Comparison of ENCODE assay signal across 33 mouse cellular contexts in the genomic region with DNA sequence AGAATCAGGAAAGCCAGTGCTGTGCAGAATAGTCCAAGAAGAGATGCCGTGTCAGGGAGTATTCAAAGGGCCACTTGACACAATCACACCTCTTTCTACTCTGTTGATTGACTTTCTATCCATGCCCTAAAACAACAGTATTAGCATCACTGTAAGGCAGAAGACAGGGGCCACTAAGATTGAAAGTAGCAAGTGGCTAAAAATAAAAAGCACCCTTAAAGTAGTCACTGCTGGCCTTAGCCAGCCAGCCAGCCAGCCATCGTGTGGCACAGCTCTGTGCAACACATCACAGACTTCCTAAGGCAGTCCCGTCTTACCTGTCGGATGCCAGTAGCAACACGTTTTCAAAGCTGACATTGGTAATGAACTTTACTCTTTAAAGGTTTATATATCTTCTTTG.
"Had no signal": no experiment of that assay in that cellular context is flagged by ENCODE, and none has a peak within 500 bp of the region (broad histone marks: within the 10 kb centered on the region; RNA-seq: fewer than 3 reads in every experiment).

No protein-coding gene starts in this region.

- H3K4me2 ChIP-seq: limb, embryonic 12.5 days; limb, embryonic 13.5 days; limb, embryonic 15.5 days; liver, embryonic 11.5 days; liver, embryonic 12.5 days; liver, embryonic 13.5 days; liver, embryonic 15.5 days; lung, embryonic 14.5 days; lung, embryonic 15.5 days; midbrain, embryonic 11.5 days; midbrain, embryonic 12.5 days; midbrain, embryonic 13.5 days; midbrain, embryonic 15.5 days; neural tube, embryonic 12.5 days; neural tube, embryonic 13.5 days had no signal

- H3K27ac ChIP-seq: limb, embryonic 10.5 days; limb, embryonic 12.5 days; limb, embryonic 13.5 days; limb, embryonic 15.5 days; liver, embryonic 12.5 days; liver, embryonic 13.5 days; liver, embryonic 14.5 days; liver, embryonic 15.5 days; lung, embryonic 15.5 days; macrophage; midbrain, embryonic 10.5 days; midbrain, embryonic 12.5 days; midbrain, embryonic 13.5 days; midbrain, embryonic 15.5 days; neural tube, embryonic 12.5 days; neural tube, embryonic 13.5 days had no signal

- H3K9ac ChIP-seq: limb, embryonic 12.5 days; limb, embryonic 13.5 days; limb, embryonic 15.5 days; liver, embryonic 12.5 days; liver, embryonic 13.5 days; liver, embryonic 14.5 days; liver, embryonic 15.5 days; liver, postnatal 0 days; lung, embryonic 14.5 days; lung, embryonic 15.5 days; midbrain, embryonic 12.5 days; midbrain, embryonic 13.5 days; midbrain, embryonic 15.5 days; neural tube, embryonic 12.5 days; neural tube, embryonic 13.5 days had no signal

- H3K36me3 ChIP-seq: limb, embryonic 10.5 days; limb, embryonic 12.5 days; limb, embryonic 13.5 days; limb, embryonic 15.5 days; liver, embryonic 12.5 days; liver, embryonic 13.5 days; liver, embryonic 15.5 days; lung, embryonic 15.5 days; midbrain, embryonic 10.5 days; midbrain, embryonic 12.5 days; midbrain, embryonic 13.5 days; midbrain, embryonic 15.5 days; neural tube, embryonic 12.5 days; neural tube, embryonic 13.5 days had no signal

- DNase-seq: left cerebral cortex, postnatal 4 days; liver; liver, embryonic 13.5 days; liver, postnatal 0 days; lung, adult 18-20 months; lung, adult 2 months; lung, embryonic 14.5 days; lung, postnatal 10 days; lung, postnatal 14 days; lung, postnatal 36 days; lung, postnatal 4 days; midbrain, embryonic 14.5 days had no signal

- H3K9me3 ChIP-seq: limb, embryonic 10.5 days; limb, embryonic 12.5 days; limb, embryonic 13.5 days; limb, embryonic 15.5 days; liver, embryonic 12.5 days; liver, embryonic 13.5 days; liver, embryonic 15.5 days; lung, embryonic 15.5 days; megakaryocyte, embryonic 14.5 days; midbrain, embryonic 10.5 days; midbrain, embryonic 12.5 days; midbrain, embryonic 13.5 days; midbrain, embryonic 15.5 days; neural tube, embryonic 12.5 days; neural tube, embryonic 13.5 days had no signal

- H3K4me3 ChIP-seq: limb, embryonic 10.5 days; limb, embryonic 12.5 days; limb, embryonic 13.5 days; limb, embryonic 15.5 days; liver, embryonic 12.5 days; liver, embryonic 13.5 days; liver, embryonic 15.5 days; lung, embryonic 15.5 days; megakaryocyte, embryonic 14.5 days; midbrain, embryonic 10.5 days; midbrain, embryonic 12.5 days; midbrain, embryonic 13.5 days; midbrain, embryonic 15.5 days; myocyte; neural tube, embryonic 12.5 days; neural tube, embryonic 13.5 days had no signal

- ATAC-seq: liver, embryonic 12.5 days; liver, postnatal 0 days; lung, postnatal 0 days; midbrain, embryonic 13.5 days; midbrain, embryonic 15.5 days; midbrain, embryonic 16.5 days had no signal

- H3K27me3 ChIP-seq: limb, embryonic 12.5 days; limb, embryonic 13.5 days; limb, embryonic 15.5 days; liver, embryonic 12.5 days; liver, embryonic 13.5 days; liver, embryonic 15.5 days; lung, embryonic 15.5 days; megakaryocyte, embryonic 14.5 days; midbrain, embryonic 12.5 days; midbrain, embryonic 13.5 days; midbrain, embryonic 15.5 days; neural tube, embryonic 12.5 days; neural tube, embryonic 13.5 days had no signal
